Mouse (Mus musculus): ENCODE data around the gene Rapgef4. TPM values are rescaled to one million over a fixed set of nuclear protein-coding genes. Genes with fewer than 3 reads are reported as not detected.

Gene Rapgef4
- polyA plus RNA-seq, 1 experiment from 2014 or later = 3.6 TPM

- 70% methylated on average over 10 of the region's 11 CpGs for WGBS
- Histone ChIP-seq H3K4me2 (replicated peaks; ENCODE audit: low read depth) (no peak overlapping the region), H3K4me1 (replicated peaks; ENCODE audit: control insufficient read depth, insufficient read depth) (no peaks in the 10 kb centered on the region), H3K27me3 (ENCODE audit: control insufficient read depth, insufficient read depth, low read length) (no peaks in the 10 kb centered on the region), H3K9ac (ENCODE audit: low read length) (no peak overlapping the region), H3K36me3 (ENCODE audit: control insufficient read depth, insufficient read depth, low read length) (no peaks in the 10 kb centered on the region), H3K4me3 (ENCODE audit: low read depth, low read length) (no peak overlapping the region), H3K27ac (replicated peaks) (no peak overlapping the region), H3K9me3 (ENCODE audit: control insufficient read depth, low read length) (no peaks in the 10 kb centered on the region)
- DNase-seq (ENCODE audit: low spot score) (no peak), ATAC-seq (ENCODE audit: low FRiP score, low TSS enrichment) (peak; percentile 42; the same call in 1 of the 2 replicates)
- TF ChIP-seq EP300 (optimal IDR thresholded peaks at IDR 0.05) (no peak), CTCF (IDR thresholded peaks at IDR 0.05; ENCODE audit: low read depth) (no peak)
Measured at GRCm38 (mm10) chr2:71974143-71974846, 6.7 kb upstream of the Rapgef4 start.

GRCm38 (mm10) chr2:71979981-71980380, 1.1 kb upstream of the Rapgef4 start:
- Histone ChIP-seq H3K9ac (ENCODE audit: low read length) (no peak overlapping the region), H3K4me1 (replicated peaks; ENCODE audit: control insufficient read depth, insufficient read depth) (no peaks in the 10 kb centered on the region), H3K27ac (replicated peaks) (no peak overlapping the region), H3K36me3 (ENCODE audit: control insufficient read depth, insufficient read depth, low read length) (no peaks in the 10 kb centered on the region), H3K9me3 (ENCODE audit: control insufficient read depth, low read length) (no peaks in the 10 kb centered on the region), H3K4me3 (ENCODE audit: low read depth, low read length) (no peak overlapping the region), H3K4me2 (replicated peaks; ENCODE audit: low read depth) (no peak overlapping the region), H3K27me3 (ENCODE audit: control insufficient read depth, insufficient read depth, low read length) (no peaks in the 10 kb centered on the region)
- 86% methylated on average over 7 of the region's 7 CpGs for WGBS
- ATAC-seq (ENCODE audit: low FRiP score, low TSS enrichment) (no peak), DNase-seq (ENCODE audit: low spot score) (no peak)
- TF ChIP-seq CTCF (IDR thresholded peaks at IDR 0.05; ENCODE audit: low read depth) (no peak), EP300 (optimal IDR thresholded peaks at IDR 0.05) (no peak)

DNA sequence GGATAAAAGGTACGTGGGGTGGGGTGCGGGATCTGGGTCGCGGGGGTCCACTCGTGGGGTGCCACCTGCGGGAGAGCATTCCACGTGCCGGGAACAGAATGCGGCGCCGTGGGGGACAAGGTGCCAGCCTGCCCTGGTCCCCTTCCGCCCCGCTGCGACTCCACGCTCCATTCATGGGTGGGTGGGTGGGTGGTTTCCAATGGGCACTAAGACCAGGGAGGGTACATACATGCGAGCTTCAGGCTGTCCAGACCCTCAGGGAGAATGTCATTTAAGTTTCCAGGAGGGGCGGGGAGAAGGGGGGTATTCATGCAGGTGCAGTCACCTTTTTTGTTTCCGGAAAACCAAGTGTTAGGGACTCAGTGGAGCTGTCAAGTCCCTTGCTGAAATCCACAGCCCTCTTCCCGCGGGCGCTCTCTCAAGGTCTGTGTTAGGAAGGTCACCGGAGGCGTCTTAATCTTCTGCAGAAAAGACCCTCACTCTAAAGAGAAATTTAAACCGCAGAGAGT, 357 bp downstream of the Rapgef4 start:
- Histone ChIP-seq H3K9ac (ENCODE audit: low read length) (peak overlapping the region; percentile 68), H3K4me2 (replicated peaks; ENCODE audit: low read depth) (peak overlapping the region; percentile 93), H3K9me3 (ENCODE audit: control insufficient read depth, low read length) (no peaks in the 10 kb centered on the region), H3K36me3 (ENCODE audit: control insufficient read depth, insufficient read depth, low read length) (no peaks in the 10 kb centered on the region), H3K27me3 (ENCODE audit: control insufficient read depth, insufficient read depth, low read length) (no peaks in the 10 kb centered on the region), H3K4me3 (ENCODE audit: low read depth, low read length) (peak overlapping the region; percentile 48), H3K27ac (replicated peaks) (no peak overlapping the region), H3K4me1 (replicated peaks; ENCODE audit: control insufficient read depth, insufficient read depth) (no peaks in the 10 kb centered on the region)
- ATAC-seq (ENCODE audit: low FRiP score, low TSS enrichment) (peak; percentile 18; the same call in 1 of the 2 replicates), DNase-seq (ENCODE audit: low spot score) (no peak)
- 14% methylated on average over 24 of the region's 24 CpGs for WGBS
- no peak for TF ChIP-seq EP300 (optimal IDR thresholded peaks at IDR 0.05)
- TF ChIP-seq CTCF (IDR thresholded peaks at IDR 0.05; ENCODE audit: low read depth) = no peak

- Histone ChIP-seq H3K36me3 (ENCODE audit: control insufficient read depth, insufficient read depth, low read length) (no peaks in the 10 kb centered on the region), H3K9ac (ENCODE audit: low read length) (no peak overlapping the region), H3K4me2 (replicated peaks; ENCODE audit: low read depth) (peak overlapping the region; percentile 93), H3K9me3 (ENCODE audit: control insufficient read depth, low read length) (no peaks in the 10 kb centered on the region), H3K27me3 (ENCODE audit: control insufficient read depth, insufficient read depth, low read length) (no peaks in the 10 kb centered on the region), H3K4me3 (ENCODE audit: low read depth, low read length) (peak overlapping the region; percentile 48), H3K4me1 (replicated peaks; ENCODE audit: control insufficient read depth, insufficient read depth) (no peaks in the 10 kb centered on the region), H3K27ac (replicated peaks) (no peak overlapping the region)
- TF ChIP-seq EP300 (optimal IDR thresholded peaks at IDR 0.05) = no peak
- no peak for TF ChIP-seq CTCF (IDR thresholded peaks at IDR 0.05; ENCODE audit: low read depth)
- ATAC-seq (ENCODE audit: low FRiP score, low TSS enrichment) (no peak), DNase-seq (ENCODE audit: low spot score) (no peak)
- WGBS = 68% methylated on average over 6 of the region's 6 CpGs
Measured at GRCm38 (mm10) chr2:71981896-71982295, 856 bp downstream of the Rapgef4 start.

- Histone ChIP-seq H3K36me3 (ENCODE audit: control insufficient read depth, insufficient read depth, low read length) (no peaks in the 10 kb centered on the region), H3K27ac (replicated peaks) (no peak overlapping the region), H3K4me3 (ENCODE audit: low read depth, low read length) (no peak overlapping the region), H3K27me3 (ENCODE audit: control insufficient read depth, insufficient read depth, low read length) (no peaks in the 10 kb centered on the region), H3K9ac (ENCODE audit: low read length) (no peak overlapping the region), H3K4me1 (replicated peaks; ENCODE audit: control insufficient read depth, insufficient read depth) (no peaks in the 10 kb centered on the region), H3K9me3 (ENCODE audit: control insufficient read depth, low read length) (no peaks in the 10 kb centered on the region), H3K4me2 (replicated peaks; ENCODE audit: low read depth) (no peak overlapping the region)
- WGBS = 60% methylated on average over 10 of the region's 10 CpGs
- TF ChIP-seq CTCF (IDR thresholded peaks at IDR 0.05; ENCODE audit: low read depth) (no peak), EP300 (optimal IDR thresholded peaks at IDR 0.05) (no peak)
- ATAC-seq (ENCODE audit: low FRiP score, low TSS enrichment) (no peak), DNase-seq (ENCODE audit: low spot score) (no peak)
Measured at GRCm38 (mm10) chr2:71982868-71983597, 2.0 kb downstream of the Rapgef4 start.

GRCm38 (mm10) chr2:71985730-71986129, 4.7 kb downstream of the Rapgef4 start:
- no peak overlapping the region for H3K4me2 ChIP-seq (replicated peaks; ENCODE audit: low read depth)
- ATAC-seq (ENCODE audit: low FRiP score, low TSS enrichment) = no peak
- TF ChIP-seq EP300 (optimal IDR thresholded peaks at IDR 0.05) (no peak), CTCF (IDR thresholded peaks at IDR 0.05; ENCODE audit: low read depth) (no peak)
- H3K4me3 ChIP-seq (ENCODE audit: low read depth, low read length) = no peak overlapping the region
- no peak for DNase-seq (ENCODE audit: low spot score)
- no peaks in the 10 kb centered on the region for H3K4me1 ChIP-seq (replicated peaks; ENCODE audit: control insufficient read depth, insufficient read depth)
- WGBS = 63% methylated on average over 2 of the region's 2 CpGs
- no peaks in the 10 kb centered on the region for H3K9me3 ChIP-seq (ENCODE audit: control insufficient read depth, low read length)
- H3K36me3 ChIP-seq (ENCODE audit: control insufficient read depth, insufficient read depth, low read length) = no peaks in the 10 kb centered on the region
- no peak overlapping the region for H3K27ac ChIP-seq (replicated peaks)
- no peaks in the 10 kb centered on the region for H3K27me3 ChIP-seq (ENCODE audit: control insufficient read depth, insufficient read depth, low read length)
- no peak overlapping the region for H3K9ac ChIP-seq (ENCODE audit: low read length)

Data from stomach, postnatal 0 days (tissue).